Mouse (Mus musculus) hindbrain, embryonic 12.5 days (tissue): ENCODE data around the gene Gm4792. TPM values are rescaled to one million over a fixed set of nuclear protein-coding genes. Genes with fewer than 3 reads are reported as not detected.
A peak's percentile ranks its signal among the peaks of the same experiment; 100 is the strongest.

ENCODE experiments used
- ATAC-seq: fragments of 200-750 bp; cut with Nextera tagmentation; 2 replicates; pipeline ENCODE4 v1.8.0; 2017; ENCODE audit warnings: moderate TSS enrichment; ENCODE audit not compliant: low FRiP score
- H3K27ac ChIP-seq: fragments of 300-500 bp; sonication (generic); 2 replicates; pipeline ENCODE4 v1.5.1; 2016; ENCODE audit warnings: mild to moderate bottlenecking
- H3K27me3 ChIP-seq: fragments of 300-500 bp; sonication (generic); 2 replicates; pipeline ENCODE4 v1.6.1; 2016; ENCODE audit warnings: mild to moderate bottlenecking
- H3K36me3 ChIP-seq: fragments of 300-500 bp; sonication (generic); 2 replicates; pipeline ENCODE4 v1.6.1; 2016; ENCODE audit warnings: mild to moderate bottlenecking
- H3K4me1 ChIP-seq: fragments of 300-500 bp; sonication (generic); 2 replicates; pipeline ENCODE4 v1.6.1; 2016
- H3K4me2 ChIP-seq: fragments of 300-500 bp; sonication (generic); replicated peaks from 2 replicates; pipeline ENCODE4 v1.6.1; 2016; ENCODE audit warnings: mild to moderate bottlenecking
- H3K4me3 ChIP-seq: fragments of 300-500 bp; sonication (generic); 2 replicates; pipeline ENCODE4 v1.5.1; 2016; ENCODE audit warnings: mild to moderate bottlenecking
- H3K9ac ChIP-seq: fragments of 300-500 bp; sonication (generic); 2 replicates; pipeline ENCODE4 v1.6.1; 2016; ENCODE audit warnings: mild to moderate bottlenecking, moderate library complexity
- H3K9me3 ChIP-seq: fragments of 300-500 bp; sonication (generic); replicated peaks from 2 replicates; pipeline ENCODE4 v1.6.1; 2016; ENCODE audit warnings: mild to moderate bottlenecking
- WGBS: fragments of 180-500 bp; shearing (Covaris S2); methylation state at CpG from one replicate; pipeline ENCODE4 v1.1.7; 2016; 5-methylcytosine and 5-hydroxymethylcytosine counted together
- polyA plus RNA-seq: library from polyadenylated mRNA; unstranded; fragments of >200 nt; fragmentation: Nextera tagmentation; extraction: Ambion mirVana; gene quantifications from 2 replicates; pipeline ENCODE4 v1.2.1, GENCODE M21; 2016

Gene Gm4792
- polyA plus RNA-seq, 1 experiment from 2014 or later = 0.67 TPM

DNA sequence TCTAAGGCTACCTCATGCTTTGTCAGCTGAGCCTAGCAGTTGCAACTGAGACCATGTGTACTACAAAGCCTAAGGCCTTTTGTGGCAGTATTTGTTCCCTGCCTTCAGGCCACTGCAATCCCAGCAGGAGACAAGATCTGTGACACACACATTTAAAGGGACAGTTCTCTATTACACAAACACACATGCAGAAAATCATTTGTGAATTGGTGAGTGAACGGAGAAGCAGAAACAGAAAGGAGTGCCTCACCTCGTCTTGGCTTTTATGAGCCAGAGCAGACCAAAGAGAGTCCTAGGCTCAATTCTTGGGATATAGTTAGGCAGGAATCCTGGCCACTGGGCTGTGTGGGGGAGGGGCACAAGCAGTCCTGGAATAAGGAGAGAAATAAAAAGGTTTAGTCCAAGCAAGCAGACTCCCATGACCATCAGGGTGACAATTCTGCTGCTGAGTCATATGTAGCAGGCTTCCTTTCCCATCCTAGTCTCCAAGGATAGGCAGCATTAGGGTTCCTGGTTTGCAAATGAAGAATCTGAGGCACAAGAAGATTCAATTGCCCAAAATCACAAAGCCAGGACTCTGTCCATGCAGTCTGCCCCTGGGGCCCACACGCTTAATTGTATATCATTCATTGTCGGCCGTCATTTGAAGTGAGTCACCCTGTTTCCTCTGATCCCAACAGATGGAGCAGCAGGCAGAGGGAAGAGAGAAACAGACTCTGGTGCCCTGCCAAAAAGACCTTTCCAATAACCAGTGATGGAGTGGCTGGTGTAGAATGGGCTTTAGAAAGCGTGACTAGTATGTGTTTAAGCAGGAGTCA, 3.4 kb downstream of the Gm4792 start:
- peaks cover 21% of the 10 kb centered on the region for H3K4me1 ChIP-seq
- H3K36me3 ChIP-seq = no peaks in the 10 kb centered on the region
- ATAC-seq = peak; percentile 80
- H3K27ac ChIP-seq = peak overlapping the region; percentile 72
- H3K9ac ChIP-seq = no peak overlapping the region
- 26% methylated on average over 6 of the region's 6 CpGs for WGBS
- H3K9me3 ChIP-seq = no peaks in the 10 kb centered on the region
- H3K4me3 ChIP-seq = no peak overlapping the region
- H3K4me2 ChIP-seq = no peak overlapping the region
- no peaks in the 10 kb centered on the region for H3K27me3 ChIP-seq

DNA sequence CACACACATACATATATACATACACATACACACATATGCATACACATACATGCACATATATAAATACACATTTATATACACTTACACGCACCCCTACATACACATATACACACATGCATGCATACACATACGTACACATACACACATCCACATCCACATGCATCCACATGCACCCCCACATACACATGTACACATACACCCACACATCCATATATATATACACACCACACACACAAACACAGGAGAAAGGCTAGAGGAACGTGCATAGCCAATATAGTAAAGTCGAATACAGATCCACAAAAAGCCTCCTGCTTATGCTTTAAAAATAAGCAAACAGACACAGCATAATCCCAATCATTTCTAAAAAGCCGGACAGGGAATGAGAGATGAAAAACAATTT, 4.1 kb downstream of the Gm4792 start:
- Histone ChIP-seq H3K36me3 (no peaks in the 10 kb centered on the region), H3K9me3 (no peaks in the 10 kb centered on the region), H3K27me3 (no peaks in the 10 kb centered on the region), H3K4me2 (no peak overlapping the region), H3K4me1 (peaks cover 21% of the 10 kb centered on the region), H3K9ac (no peak overlapping the region), H3K27ac (peak overlapping the region; percentile 72; the same call in 1 of the 2 replicates), H3K4me3 (no peak overlapping the region)
- no peak for ATAC-seq
- WGBS = 82% methylated on average over 5 of the region's 5 CpGs

DNA sequence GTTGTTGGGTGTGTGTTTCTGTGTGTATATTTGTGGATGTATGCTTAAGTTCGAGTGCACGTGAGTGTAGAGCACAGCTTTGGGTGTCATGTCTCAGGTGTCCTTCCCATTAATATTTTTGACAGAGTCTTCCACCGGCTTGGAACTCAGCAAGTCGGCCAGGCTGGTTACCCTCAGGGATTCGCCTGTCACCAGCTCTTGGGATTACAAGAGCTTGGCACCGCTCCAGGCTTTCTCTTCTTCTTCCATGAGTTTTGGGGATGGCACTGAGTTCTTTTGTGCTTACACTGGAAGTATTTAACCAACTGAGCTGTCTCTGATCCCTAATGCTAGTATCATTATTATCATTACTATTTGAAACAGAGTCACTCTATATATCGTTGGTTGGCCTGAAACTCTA, 15.7 kb downstream of the Gm4792 start:
- no peak for ATAC-seq
- H3K9ac ChIP-seq = no peak overlapping the region
- H3K4me3 ChIP-seq = no peak overlapping the region
- H3K27ac ChIP-seq = no peak overlapping the region
- no peak overlapping the region for H3K4me2 ChIP-seq
- no peaks in the 10 kb centered on the region for H3K27me3 ChIP-seq
- H3K4me1 ChIP-seq = 0 out of 2 replicates have a peak, but pooled peaks cover 7% of the 10 kb centered on the region
- no peaks in the 10 kb centered on the region for H3K36me3 ChIP-seq
- H3K9me3 ChIP-seq = no peaks in the 10 kb centered on the region
- 86% methylated on average over 7 of the region's 7 CpGs for WGBS

DNA sequence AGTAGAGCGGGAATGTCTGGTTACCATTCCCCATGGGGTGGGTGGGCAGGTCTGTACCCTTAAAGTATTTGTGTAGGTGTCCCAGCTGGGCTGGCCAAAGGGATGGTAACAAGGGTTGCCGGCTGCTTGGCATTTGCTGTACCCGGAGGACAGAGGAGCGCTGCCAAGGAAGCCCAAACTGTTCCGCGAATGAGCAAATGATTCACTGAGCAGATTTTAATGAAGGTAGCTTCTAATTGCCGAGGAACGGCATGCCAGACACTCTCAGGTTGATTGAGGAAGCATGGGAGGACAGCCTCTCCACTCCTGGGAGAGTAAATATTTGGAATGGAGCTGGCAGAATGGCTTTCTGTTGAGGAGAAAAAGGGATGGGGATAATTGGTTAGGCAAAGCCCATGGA, 16.3 kb downstream of the Gm4792 start:
- H3K4me3 ChIP-seq = no peak overlapping the region
- no peak for ATAC-seq
- no peaks in the 10 kb centered on the region for H3K36me3 ChIP-seq
- no peaks in the 10 kb centered on the region for H3K27me3 ChIP-seq
- no peak overlapping the region for H3K27ac ChIP-seq
- no peaks in the 10 kb centered on the region for H3K9me3 ChIP-seq
- H3K9ac ChIP-seq = no peak overlapping the region
- WGBS = 85% methylated on average over 8 of the region's 8 CpGs
- no peak overlapping the region for H3K4me2 ChIP-seq
- peaks cover 10% of the 10 kb centered on the region; the same call in 1 of the 2 replicates for H3K4me1 ChIP-seq

DNA sequence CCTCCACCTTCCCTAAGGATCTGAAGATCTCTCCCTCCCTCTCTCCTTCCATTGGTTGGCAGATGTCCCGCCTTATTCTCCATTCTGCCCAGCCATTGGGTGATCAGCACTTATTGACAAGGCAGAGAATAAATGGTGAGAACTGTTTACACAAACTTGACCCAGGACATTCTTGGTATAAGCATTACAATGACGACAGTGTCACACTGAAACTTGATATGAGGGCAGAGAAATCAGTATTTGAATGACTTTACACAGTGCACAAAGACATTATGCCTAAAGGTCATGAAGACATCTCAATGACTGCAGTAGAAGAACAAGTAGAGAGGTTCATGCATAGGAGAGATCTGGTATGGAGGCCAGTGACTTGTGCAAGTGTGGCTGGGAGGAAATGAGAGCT, 22.0 kb downstream of the Gm4792 start:
- H3K4me3 ChIP-seq = no peak overlapping the region
- H3K36me3 ChIP-seq = no peaks in the 10 kb centered on the region
- peaks cover 11% of the 10 kb centered on the region; the same call in 1 of the 2 replicates for H3K4me1 ChIP-seq
- no peaks in the 10 kb centered on the region for H3K9me3 ChIP-seq
- H3K27ac ChIP-seq = no peak overlapping the region
- no peak overlapping the region for H3K4me2 ChIP-seq
- 55% methylated on average over 2 of the region's 2 CpGs for WGBS
- H3K27me3 ChIP-seq = no peaks in the 10 kb centered on the region
- no peak for ATAC-seq
- H3K9ac ChIP-seq = no peak overlapping the region

DNA sequence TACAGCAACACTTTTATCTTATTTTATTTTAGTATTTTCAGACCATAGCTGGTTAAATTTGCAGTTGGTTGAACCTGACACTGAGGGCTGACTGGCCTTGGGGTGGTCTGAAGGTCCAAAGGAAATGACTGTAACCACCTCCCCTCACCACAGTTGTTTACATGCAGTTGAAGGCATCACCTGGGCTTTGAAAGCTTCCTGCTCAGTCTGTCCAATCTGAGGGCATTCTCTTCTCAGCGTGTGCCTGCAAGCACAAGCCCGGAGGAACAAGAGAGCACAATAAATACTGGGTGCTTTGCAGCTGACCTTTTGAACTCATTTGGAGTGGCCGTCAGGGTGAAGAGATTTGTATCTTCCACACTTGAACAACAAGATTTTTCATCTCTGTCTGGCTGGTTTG, 23.2 kb downstream of the Gm4792 start:
- Histone ChIP-seq H3K9ac (no peak overlapping the region), H3K36me3 (no peaks in the 10 kb centered on the region), H3K4me3 (no peak overlapping the region), H3K4me2 (no peak overlapping the region), H3K27me3 (no peaks in the 10 kb centered on the region), H3K27ac (no peak overlapping the region), H3K4me1 (peaks cover 11% of the 10 kb centered on the region; the same call in 1 of the 2 replicates), H3K9me3 (no peaks in the 10 kb centered on the region)
- no peak for ATAC-seq
- WGBS = 34% methylated on average over 3 of the region's 3 CpGs

DNA sequence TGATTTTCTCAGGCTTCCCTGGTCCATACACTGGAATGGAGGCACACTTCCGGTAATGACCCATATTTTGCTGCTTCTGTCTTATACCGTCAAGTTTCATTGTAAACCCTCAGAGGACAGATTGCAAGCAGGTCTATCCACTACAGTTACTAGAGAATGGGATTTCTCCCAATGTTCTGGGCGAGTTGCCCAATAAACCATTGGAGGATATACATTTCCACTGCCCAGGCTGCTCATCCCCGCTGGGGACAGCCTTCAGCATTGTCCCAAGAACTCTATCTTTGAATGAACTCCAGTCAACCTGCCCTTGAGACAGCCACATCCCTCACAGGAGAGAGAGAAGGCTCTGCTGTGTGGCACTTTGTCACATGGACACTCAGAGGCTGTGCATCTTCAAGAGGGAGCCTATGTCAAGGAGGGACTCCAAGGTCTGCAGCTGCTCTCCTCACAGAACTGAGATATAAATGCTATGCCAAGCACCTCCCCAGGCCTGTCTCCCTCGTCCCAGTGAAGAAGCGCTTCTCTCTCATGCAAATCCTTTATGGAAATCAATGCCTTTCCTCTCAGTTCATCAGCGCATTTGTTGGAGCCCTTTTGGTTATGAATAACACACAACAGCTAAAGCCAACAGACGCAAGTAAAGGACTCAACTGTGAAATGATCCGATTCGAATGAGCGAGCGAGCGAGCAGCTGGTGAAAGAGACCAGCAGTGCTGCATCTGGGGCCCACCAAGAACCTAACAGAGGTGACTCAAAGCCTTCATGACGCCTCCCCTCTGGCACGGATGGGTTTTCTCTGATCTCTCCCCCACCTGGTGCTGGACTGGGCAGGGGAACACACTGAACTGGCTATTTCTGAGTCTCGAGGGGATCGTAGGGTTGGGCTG, 32.6 kb downstream of the Gm4792 start:
- no peaks in the 10 kb centered on the region for H3K36me3 ChIP-seq
- H3K27ac ChIP-seq = no peak overlapping the region
- H3K4me2 ChIP-seq = no peak overlapping the region
- no peak overlapping the region for H3K9ac ChIP-seq
- 57% methylated on average over 17 of the region's 17 CpGs for WGBS
- H3K4me1 ChIP-seq = peaks cover 7% of the 10 kb centered on the region; the same call in 1 of the 2 replicates
- no peaks in the 10 kb centered on the region for H3K27me3 ChIP-seq
- peak; percentile 69 for ATAC-seq
- no peaks in the 10 kb centered on the region; the same call in 1 of the 2 replicates for H3K9me3 ChIP-seq
- H3K4me3 ChIP-seq = no peak overlapping the region

DNA sequence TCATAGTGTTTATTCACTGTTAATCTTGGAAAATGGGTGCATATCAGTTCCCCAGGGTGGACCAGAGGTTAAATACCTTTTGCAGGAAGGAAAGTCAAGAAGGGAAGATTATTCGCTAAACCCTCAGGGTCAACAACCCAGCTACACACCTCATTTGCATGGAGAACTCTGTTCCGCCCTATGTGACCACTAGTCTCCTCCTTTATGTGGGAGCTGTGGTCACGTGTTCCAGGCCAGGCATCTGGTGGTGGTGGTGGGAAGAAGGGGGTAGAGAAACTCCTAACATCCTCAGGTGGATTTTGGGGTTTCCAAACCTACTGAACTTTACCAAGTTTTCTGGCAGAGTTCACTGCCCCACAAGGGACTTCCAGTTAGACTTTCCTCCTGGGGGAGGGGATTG, 35.3 kb downstream of the Gm4792 start:
- ATAC-seq = no peak
- H3K27ac ChIP-seq = no peak overlapping the region
- no peak overlapping the region for H3K4me2 ChIP-seq
- 82% methylated on average over 3 of the region's 3 CpGs for WGBS
- no peak overlapping the region for H3K9ac ChIP-seq
- H3K27me3 ChIP-seq = no peaks in the 10 kb centered on the region
- no peaks in the 10 kb centered on the region for H3K9me3 ChIP-seq
- no peaks in the 10 kb centered on the region for H3K36me3 ChIP-seq
- peaks cover 7% of the 10 kb centered on the region; the same call in 1 of the 2 replicates for H3K4me1 ChIP-seq
- no peak overlapping the region for H3K4me3 ChIP-seq

DNA sequence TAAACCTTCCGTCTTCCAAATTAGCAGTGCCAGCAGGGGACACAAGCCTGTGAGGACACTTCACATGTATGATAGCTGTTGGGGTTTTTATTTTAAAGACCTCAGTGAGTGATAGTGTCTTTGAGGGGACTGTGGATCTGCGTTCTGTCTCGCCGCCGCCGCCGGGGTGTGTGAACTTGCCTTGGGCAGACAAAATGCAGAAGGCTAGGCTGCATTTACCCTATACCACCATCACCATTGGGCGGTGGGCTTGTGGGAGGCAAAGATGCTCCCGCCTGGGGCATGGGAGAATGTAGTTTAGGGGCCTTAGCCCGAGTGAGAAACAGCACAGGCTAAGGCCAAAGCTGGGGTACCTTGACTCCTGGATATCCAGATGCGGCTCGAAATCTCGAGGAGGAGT, 35.9 kb downstream of the Gm4792 start:
- peaks cover 7% of the 10 kb centered on the region; the same call in 1 of the 2 replicates for H3K4me1 ChIP-seq
- H3K9ac ChIP-seq = no peak overlapping the region
- no peak overlapping the region for H3K27ac ChIP-seq
- H3K9me3 ChIP-seq = no peaks in the 10 kb centered on the region
- H3K36me3 ChIP-seq = no peaks in the 10 kb centered on the region
- ATAC-seq = no peak
- no peak overlapping the region for H3K4me3 ChIP-seq
- no peaks in the 10 kb centered on the region for H3K27me3 ChIP-seq
- 88% methylated on average over 13 of the region's 13 CpGs for WGBS
- H3K4me2 ChIP-seq = no peak overlapping the region

DNA sequence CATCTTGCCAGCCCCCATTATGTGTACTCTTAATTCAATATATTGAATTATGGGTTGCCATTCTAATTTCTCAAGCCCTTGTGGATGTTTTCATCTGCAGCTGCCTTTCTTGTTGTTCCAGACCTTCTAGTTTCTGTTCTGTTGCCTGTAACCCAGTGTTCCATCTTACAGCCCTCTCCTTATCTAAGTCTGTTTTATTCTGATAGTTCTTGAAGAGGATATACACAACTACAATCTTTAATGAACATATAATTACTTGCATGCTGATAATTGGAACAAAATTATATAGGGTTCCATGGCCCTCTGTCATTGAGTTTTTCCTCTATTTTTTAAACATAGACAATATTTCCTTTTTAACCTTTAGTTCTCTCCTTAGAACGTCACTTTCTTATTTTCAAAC, 38.0 kb downstream of the Gm4792 start:
- Histone ChIP-seq H3K4me2 (no peak overlapping the region), H3K27me3 (no peaks in the 10 kb centered on the region), H3K9me3 (no peaks in the 10 kb centered on the region), H3K27ac (no peak overlapping the region), H3K9ac (no peak overlapping the region), H3K4me3 (no peak overlapping the region), H3K36me3 (no peaks in the 10 kb centered on the region), H3K4me1 (no peaks in the 10 kb centered on the region)
- ATAC-seq = no peak
- WGBS = 86% methylated on average over 1 of the region's 1 CpGs

DNA sequence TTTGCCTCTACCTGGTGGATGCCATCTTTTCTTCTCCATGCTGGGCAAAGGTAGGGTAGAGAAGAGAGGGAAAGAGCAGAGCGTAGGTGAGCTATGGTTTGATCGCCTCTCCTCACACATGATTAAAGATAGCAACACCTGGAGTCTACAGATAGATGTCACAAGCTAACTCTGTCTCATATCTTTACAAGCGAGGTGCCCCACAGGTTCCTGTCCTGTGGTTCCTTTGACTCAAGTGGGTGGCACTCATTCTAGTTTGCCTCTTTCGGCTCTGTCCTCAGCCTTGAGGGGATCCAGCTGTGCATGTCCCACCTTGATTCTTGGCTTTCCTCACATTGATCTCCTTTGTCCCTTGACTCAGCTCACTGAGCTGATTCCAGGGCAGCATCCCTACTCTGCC, 42.0 kb downstream of the Gm4792 start:
- Histone ChIP-seq H3K4me3 (no peak overlapping the region), H3K4me1 (no peaks in the 10 kb centered on the region), H3K9ac (no peak overlapping the region), H3K36me3 (no peaks in the 10 kb centered on the region), H3K27ac (no peak overlapping the region), H3K27me3 (no peaks in the 10 kb centered on the region), H3K4me2 (no peak overlapping the region), H3K9me3 (no peaks in the 10 kb centered on the region)
- ATAC-seq = no peak
- 88% methylated on average over 4 of the region's 4 CpGs for WGBS

DNA sequence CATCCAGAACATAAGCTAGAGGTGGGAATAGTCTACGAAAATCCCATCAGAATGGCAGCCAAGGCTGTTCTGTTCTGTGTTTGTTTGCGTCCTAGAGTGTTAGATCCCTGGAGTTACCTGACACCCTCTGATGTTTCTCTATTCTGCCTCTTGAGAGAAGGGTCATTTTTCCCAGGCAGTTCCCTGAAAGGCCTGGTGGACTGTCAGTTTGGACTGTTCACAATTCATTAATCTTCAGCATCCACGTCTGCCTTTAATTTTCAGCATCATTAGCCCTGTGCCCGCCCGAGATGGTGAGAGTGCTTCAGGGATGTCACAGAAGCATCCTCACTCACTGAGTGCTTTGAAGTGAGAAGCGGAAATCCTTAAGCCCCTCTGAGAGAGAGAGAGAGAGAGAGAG, 42.8 kb downstream of the Gm4792 start:
- Histone ChIP-seq H3K27ac (no peak overlapping the region), H3K27me3 (no peaks in the 10 kb centered on the region), H3K4me3 (no peak overlapping the region), H3K36me3 (no peaks in the 10 kb centered on the region), H3K9me3 (no peaks in the 10 kb centered on the region), H3K4me1 (no peaks in the 10 kb centered on the region), H3K9ac (no peak overlapping the region), H3K4me2 (no peak overlapping the region)
- ATAC-seq = no peak
- 44% methylated on average over 6 of the region's 6 CpGs for WGBS
